Mouse (Mus musculus) brain, adult 2 months (tissue): ENCODE measurements around the gene Serpina3i.

ENCODE experiments used
- DNase-seq: peaks from one replicate; pipeline ENCODE4 v3.0.0; 2011; ENCODE audit warnings: low read depth, low spot score

Serpina3i gene

GRCm38 (mm10) chr12:104293963-104294362 lies 31.0 kb downstream of the Serpina3i start:
- peak; percentile 27 for DNase-seq

- peak; percentile 75 for DNase-seq
These were observed 35.1 kb downstream of the Serpina3i start for GRCm38 (mm10) chr12:104298049-104298448.

- DNase-seq, result no peak
These were observed 43.1 kb downstream of the Serpina3i start for GRCm38 (mm10) chr12:104305991-104306390.

DNA sequence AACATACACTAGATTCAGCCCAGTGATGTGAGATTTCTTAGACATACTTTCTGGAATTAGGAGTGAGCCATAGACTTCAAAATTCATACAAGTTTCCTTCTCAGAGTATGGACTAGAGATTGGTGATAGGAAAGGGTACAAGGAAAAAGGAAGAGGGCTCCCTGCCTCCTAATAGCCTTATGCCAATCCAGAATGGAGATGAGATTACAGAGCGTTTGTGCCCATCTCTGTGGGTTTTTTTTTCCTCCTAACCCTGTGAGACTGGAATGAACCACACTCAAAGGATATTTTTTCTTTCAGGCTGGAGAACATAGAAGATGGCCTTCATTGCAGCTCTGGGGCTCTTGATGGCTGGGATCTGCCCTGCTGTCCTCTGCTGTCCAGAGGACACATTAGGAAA lies 51.3 kb downstream of the Serpina3i start, which contains the start of gene Serpina3j:
Serpina3j (plus strand) TSS at position 301 of the 400 bp plus-strand sequence.
- no peak for DNase-seq
